Mouse (Mus musculus): ENCODE results near the gene Tyro3. TPM values are rescaled to one million over a fixed set of nuclear protein-coding genes. Genes with fewer than 3 reads are reported as not detected.

Gene Tyro3
- polyA plus RNA-seq, 1 experiment from 2014 or later, result 34.6 TPM

DNA sequence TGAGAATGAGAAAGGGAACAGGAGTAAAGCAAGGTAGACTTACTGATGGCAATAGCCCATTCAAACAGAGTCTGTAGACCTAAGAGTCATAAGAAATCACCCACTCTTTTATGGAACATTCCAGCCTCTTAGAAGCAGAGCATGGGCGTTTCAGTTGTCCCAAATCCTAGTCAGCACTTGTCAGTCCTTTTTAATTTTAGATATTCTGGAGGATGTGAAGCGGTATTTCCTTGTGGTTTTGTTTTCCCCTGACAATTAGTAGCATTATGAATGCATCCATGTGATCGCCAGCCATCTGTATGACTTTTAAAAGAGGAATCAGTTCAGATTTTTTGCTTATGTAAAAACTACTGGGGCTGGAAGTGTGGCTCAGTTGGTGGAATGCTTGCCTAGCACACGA lies 67.0 kb downstream of the Tyro3 start:
- H3K4me2 ChIP-seq, result no peak overlapping the region
- no peaks in the 10 kb centered on the region for H3K4me1 ChIP-seq (replicated peaks)
- H3K27ac ChIP-seq, result no peak overlapping the region
- no peaks in the 10 kb centered on the region for H3K36me3 ChIP-seq
- H3K9me3 ChIP-seq, result no peaks in the 10 kb centered on the region
- H3K4me3 ChIP-seq (replicated peaks), result no peak overlapping the region
- H3K9ac ChIP-seq (replicated peaks), result no peak overlapping the region
- peaks cover 3% of the 10 kb centered on the region; the same call in 1 of the 2 replicates for H3K27me3 ChIP-seq
- no peak for ATAC-seq (ENCODE audit: insufficient number of reproducible peaks, insufficient read depth, low FRiP score, low TSS enrichment, low read depth)
- 77% methylated on average over 4 of the region's 4 CpGs for WGBS

Other genes with a start within 250 kb of the Tyro3 start
- 88.2 and 90.2 TPM in 2 replicates for gene Nusap1, start 179.4 kb upstream of the Tyro3 start, polyA plus RNA-seq (2016; fragmentation: Nextera tagmentation; extraction: Ambion mirVana)
- gene Oip5, start 179.3 kb upstream of the Tyro3 start, polyA plus RNA-seq (2016; fragmentation: Nextera tagmentation; extraction: Ambion mirVana), result 32.2 and 37.5 TPM in 2 replicates
- gene Ndufaf1, start 134.9 kb upstream of the Tyro3 start, polyA plus RNA-seq (2016; fragmentation: Nextera tagmentation; extraction: Ambion mirVana), result 49.0 and 50.9 TPM in 2 replicates
- 79.0 and 89.2 TPM in 2 replicates for gene Rtf1, start 122.7 kb upstream of the Tyro3 start, polyA plus RNA-seq (2016; fragmentation: Nextera tagmentation; extraction: Ambion mirVana)
- gene Itpka, start 55.4 kb upstream of the Tyro3 start, polyA plus RNA-seq (2016; fragmentation: Nextera tagmentation; extraction: Ambion mirVana), result 0.60 and 0.76 TPM in 2 replicates
- not detected in 2 replicates for gene Ltk, start 37.3 kb upstream of the Tyro3 start, polyA plus RNA-seq (2016; fragmentation: Nextera tagmentation; extraction: Ambion mirVana)
- gene Rpap1, start 10.2 kb upstream of the Tyro3 start, polyA plus RNA-seq (2016; fragmentation: Nextera tagmentation; extraction: Ambion mirVana), result 35.7 and 36.9 TPM in 2 replicates
- gene Mga, start 99.5 kb downstream of the Tyro3 start, polyA plus RNA-seq (2016; fragmentation: Nextera tagmentation; extraction: Ambion mirVana), result 37.9 and 39.9 TPM in 2 replicates
- 3.4 and 4.9 TPM in 2 replicates for gene Mapkbp1, start 175.0 kb downstream of the Tyro3 start, polyA plus RNA-seq (2016; fragmentation: Nextera tagmentation; extraction: Ambion mirVana)
- gene Jmjd7, start 229.8 kb downstream of the Tyro3 start, polyA plus RNA-seq (2016; fragmentation: Nextera tagmentation; extraction: Ambion mirVana), result 21.1 and 24.3 TPM in 2 replicates
- gene Gm28042, start 229.8 kb downstream of the Tyro3 start, polyA plus RNA-seq (2016; fragmentation: Nextera tagmentation; extraction: Ambion mirVana), result 4.6 and 5.0 TPM in 2 replicates
- gene Pla2g4b, start 235.7 kb downstream of the Tyro3 start, polyA plus RNA-seq (2016; fragmentation: Nextera tagmentation; extraction: Ambion mirVana), result 3.7 and 3.8 TPM in 2 replicates